Mouse (Mus musculus) liver, postnatal 0 days (tissue): ENCODE measurements around the gene Sinhcaf.
"Not testable (repeated sequence)": the region's sequence is repeated elsewhere in the genome, so short reads cannot be mapped to it uniquely, and the experiment has no call there.

Experiments used
- CTCF ChIP-seq: sonication (generic); IDR thresholded peaks from 2 replicates; pipeline ENCODE4 v1.5.1; 2016; ENCODE audit warnings: antibody characterized with exemption, low read depth
- EP300 ChIP-seq: IDR thresholded peaks from 2 replicates; pipeline ENCODE4 v1.6.1; 2016; ENCODE audit warnings: antibody characterized with exemption, low read depth, mild to moderate bottlenecking

DNA sequence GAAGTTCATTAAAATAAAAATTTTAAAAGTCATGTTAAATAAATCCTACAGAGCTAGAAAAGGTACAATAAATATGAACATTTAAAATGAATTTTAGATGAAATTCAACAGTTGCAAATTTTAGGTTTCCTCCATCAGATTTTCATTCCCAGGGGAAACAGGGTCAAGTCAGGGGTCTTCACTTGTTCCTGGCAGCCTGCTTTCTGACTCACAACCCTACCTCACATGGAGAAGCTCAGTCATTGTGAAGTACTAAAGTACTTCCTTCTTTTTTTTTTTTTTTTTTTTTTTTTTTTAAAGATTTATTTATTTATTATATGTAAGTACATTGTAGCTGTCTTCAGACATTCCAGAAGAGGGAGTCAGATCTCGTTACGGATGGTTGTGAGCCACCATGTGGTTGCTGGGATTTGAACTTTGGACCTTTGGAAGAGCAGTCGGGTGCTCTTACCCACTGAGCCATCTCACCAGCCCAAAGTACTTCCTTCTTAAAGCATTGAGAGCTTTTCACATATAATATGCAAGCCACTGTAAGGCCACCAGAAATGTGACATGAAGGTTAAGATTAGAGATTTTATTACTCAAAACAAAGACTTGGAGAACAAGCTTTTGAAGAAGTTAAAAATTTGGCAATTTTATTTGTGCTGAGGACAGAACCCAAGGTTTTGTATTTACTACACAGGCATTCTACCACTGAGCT lies 43.7 kb upstream of the Sinhcaf start:
- TF ChIP-seq CTCF, EP300: not testable (repeated sequence)
